Mouse (Mus musculus): ENCODE results near the gene Tmem52.
A peak's percentile ranks its signal among the peaks of the same experiment; 100 is the strongest.
"Not testable (repeated sequence)": the region's sequence is repeated elsewhere in the genome, so short reads cannot be mapped to it uniquely, and the experiment has no call there.

Tmem52 gene

DNA sequence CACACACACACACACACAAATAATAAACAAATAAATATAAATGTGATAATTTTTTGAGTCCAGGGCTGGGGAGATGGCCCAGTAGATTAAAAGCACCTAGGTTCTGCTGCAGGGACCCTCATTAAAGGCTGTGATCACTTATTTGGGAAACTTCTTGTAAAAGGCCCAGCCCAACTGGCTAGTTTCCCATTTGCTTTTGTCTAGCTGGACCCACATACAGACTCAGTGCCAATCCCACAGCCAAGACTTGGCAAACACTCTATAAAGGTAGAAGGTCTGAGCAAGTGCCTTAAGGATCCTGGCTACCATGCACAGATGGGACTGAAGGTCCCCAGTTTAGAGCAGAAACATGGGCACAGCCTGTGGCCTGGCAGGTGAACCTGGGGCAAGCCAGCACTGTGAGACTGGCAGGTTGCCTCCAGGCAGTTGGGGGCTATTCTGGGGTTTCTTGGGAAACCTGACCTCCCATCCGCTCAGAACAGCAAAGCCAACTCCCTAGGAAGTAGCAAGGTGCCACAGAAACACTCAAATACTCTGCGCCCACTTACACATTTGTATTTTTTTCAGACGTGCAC, 3.9 kb downstream of the Tmem52 start:
- DNase-seq (ENCODE audit: low spot score in 2 of 2) = no peak

GRCm38 (mm10) chr4:155473319-155473718, 4.4 kb downstream of the Tmem52 start:
- DNase-seq (ENCODE audit: low spot score in 2 of 2) = peak in 1 of 2 experiments; percentile 57

DNA sequence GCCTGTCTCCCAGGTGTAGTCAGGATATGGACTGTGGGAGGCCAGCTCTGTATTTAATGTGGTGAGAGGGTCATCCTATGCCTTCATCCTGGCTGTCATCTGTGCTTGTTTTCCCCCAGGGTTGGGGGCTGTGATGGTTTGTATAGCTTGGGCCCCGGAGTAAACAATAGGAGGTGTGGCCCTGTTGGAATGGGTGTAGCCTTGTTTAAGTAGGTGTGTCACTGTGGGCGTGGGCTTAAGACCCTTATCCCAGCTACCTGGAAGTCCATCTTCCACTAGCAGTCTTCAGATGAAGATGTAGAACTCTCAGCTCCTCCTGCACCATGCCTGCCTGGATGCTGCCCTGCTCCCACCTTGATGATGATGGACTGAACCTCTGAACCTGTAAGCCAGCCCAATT, 4.9 kb downstream of the Tmem52 start:
- not testable (repeated sequence) for DNase-seq (ENCODE audit: low spot score in 2 of 2)

GRCm38 (mm10) chr4:155481381-155482124, 12.6 kb downstream of the Tmem52 start:
- peak; percentile 72 to 86 for DNase-seq (ENCODE audit: low spot score in 2 of 2)

- DNase-seq (ENCODE audit: low spot score in 2 of 2) = no peak
These were observed 13.2 kb downstream of the Tmem52 start for GRCm38 (mm10) chr4:155482125-155482480.

DNA sequence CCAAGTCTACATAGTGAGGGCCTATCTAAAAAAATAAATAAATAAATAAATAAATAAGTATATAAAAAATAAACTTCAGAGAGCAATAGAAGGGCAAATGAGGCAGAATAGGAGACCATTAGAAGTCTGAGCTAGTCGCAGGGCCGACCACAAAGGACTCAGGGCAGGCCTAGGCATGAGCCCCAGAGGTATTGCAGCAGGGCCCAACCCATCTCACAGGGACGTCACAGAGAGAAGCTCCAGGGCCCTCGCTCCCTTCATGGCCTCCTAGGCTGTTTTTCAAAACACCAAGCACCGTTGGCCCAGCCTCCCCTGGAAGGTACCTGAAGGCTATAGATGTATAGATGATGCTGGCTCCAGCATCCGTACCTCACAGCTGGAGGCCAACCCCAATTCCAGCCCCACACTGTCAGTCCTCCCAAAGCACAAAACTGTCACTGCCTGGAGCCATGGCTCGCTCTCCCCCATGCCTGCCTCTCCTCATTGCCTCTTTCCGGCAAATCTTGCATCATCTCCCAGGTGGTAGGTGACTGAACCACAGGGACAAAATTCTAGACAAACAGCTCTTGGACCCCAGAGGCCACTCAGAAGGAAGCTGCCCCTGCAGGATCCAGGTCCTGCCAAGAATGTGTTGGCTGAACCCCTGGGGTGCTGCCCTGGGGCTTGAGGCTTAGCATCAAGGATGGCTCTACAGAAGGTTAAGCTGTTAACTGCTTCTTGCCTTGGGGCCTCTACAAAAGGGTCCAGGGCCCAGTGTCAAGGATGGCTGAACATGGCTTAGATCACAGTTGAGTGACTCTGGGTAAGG, 14.0 kb downstream of the Tmem52 start:
- DNase-seq (ENCODE audit: low spot score in 2 of 2) = no peak

GRCm38 (mm10) chr4:155485521-155485920, 16.6 kb downstream of the Tmem52 start:
- DNase-seq (ENCODE audit: low spot score in 2 of 2) = no peak

- DNase-seq (ENCODE audit: low spot score in 2 of 2) = no peak
These were observed 18.8 kb downstream of the Tmem52 start for GRCm38 (mm10) chr4:155487746-155488145.

DNA sequence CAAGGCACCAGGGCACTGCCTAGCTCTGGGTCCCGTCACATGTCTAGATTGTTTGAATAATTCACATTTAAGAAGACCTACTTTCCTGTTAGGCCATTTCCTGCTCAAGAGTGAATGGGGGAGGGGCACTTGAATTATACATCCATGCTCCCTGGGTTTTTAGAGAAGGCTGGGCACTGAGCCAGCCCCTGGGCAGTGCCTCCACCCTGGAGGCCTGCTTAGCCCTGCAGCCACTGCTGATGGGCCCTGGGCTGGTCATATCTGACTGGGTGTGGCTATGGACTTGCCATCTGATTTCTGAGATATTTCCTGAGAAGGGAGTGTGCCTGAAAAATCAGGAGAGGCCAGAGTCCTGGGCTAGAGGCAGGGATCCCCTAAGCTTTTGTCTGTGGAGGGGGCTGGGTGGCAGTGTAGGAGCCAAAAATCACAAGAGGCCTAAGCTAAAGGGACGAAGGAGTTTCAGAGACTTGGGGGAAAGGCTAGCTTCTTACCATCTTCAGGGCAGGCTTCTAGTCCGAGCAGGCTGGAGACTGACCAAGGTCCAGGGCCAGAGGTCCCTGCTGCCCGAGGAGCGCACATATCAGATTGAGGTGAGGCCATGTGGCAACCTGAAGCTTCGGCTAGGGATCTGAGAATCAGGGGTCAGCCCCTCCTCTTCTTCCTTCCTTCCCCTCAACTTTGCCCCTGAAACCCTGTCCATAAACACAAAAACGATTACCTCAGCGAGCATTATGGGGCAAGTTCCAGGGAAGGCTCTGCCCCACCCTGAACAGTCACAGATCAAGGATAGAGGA, 19.5 kb downstream of the Tmem52 start:
- DNase-seq (ENCODE audit: low spot score in 2 of 2) = peak in 1 of 2 experiments; percentile 76

GRCm38 (mm10) chr4:155489101-155489970, 20.4 kb downstream of the Tmem52 start:
- no peak for DNase-seq (ENCODE audit: low spot score in 2 of 2)

DNA sequence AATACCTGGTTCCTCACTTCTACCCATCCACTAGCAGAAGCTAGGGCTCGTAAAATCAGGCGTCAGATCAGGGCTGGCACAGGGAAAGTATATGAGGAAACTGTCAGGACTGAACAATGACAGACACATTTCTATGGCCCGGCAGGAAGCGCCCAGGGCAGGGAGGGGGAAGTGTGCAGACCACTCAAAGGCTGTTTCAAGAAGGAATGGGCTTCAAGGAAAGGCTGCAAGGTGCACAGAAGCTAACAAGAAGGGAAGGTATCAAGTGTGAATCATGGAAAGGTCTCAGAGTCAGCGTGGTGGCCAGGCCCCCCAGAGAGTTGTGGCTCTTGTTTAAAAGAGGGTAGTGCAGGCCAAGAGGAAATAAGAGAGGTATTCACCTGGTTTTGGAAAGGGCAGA, 21.5 kb downstream of the Tmem52 start:
- DNase-seq (ENCODE audit: low spot score in 2 of 2) = no peak

DNA sequence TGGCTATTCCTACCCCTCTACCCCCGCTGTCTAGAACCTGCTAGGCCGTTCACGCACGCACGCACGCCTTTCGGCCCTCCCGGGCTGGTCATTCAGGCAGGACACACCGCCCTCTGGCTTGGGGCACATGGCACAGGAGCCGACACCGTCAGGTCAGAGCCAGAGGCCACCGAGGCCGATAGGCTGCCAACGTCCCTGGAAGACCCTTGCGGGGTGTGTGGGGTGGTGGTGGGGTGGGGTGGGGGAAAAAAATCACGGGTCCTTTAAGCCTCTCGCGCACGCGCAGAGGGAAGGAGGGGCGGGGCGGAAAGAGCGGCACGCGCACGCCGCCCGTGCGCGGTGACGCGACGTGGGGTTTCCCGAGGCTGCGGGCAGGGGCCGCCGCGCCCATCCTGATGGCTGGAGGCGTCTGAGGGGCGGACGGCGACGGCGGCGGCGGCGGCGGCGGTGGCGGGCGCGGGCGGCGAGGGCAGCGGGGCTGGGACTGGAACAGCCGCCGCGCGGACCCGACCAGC, 22.1 kb downstream of the Tmem52 start, which contains the start of gene Gnb1:
Gene Gnb1, plus strand, starts transcription at position 372 of the 515 bp plus-strand sequence.
- peak; percentile 91 to 97 for DNase-seq (ENCODE audit: low spot score in 2 of 2)

DNA sequence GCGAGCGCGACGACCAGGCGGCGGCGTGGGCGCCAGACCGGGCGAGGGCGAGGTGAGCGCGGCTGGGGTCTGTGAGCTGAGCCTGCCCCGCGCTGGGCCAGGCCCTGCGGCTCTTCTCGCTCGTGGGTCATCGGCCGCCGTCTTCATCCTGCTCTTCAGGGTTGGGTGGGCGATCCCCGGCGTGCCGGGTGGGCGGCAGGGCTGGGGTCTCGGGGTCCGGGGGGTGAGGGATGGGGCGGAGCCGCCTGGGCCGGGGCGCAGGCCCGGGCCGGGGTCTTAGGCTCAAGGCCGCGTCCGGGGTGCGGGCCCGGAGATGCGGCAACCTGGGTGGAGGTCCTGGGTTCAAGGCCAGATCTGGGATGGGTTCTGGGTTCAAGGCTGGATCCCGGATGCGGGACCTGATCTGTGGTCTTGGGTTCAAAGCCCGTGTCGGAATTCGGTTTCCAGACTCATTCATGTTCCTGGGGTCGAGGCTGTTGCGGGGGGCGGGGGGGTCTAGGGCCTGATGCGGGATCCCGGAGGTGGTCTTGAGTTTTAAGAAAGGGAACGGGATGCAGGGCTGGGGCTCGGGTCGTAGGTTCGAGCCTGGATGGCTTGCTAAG, 22.7 kb downstream of the Tmem52 start:
- DNase-seq (ENCODE audit: low spot score in 2 of 2) = no peak

DNA sequence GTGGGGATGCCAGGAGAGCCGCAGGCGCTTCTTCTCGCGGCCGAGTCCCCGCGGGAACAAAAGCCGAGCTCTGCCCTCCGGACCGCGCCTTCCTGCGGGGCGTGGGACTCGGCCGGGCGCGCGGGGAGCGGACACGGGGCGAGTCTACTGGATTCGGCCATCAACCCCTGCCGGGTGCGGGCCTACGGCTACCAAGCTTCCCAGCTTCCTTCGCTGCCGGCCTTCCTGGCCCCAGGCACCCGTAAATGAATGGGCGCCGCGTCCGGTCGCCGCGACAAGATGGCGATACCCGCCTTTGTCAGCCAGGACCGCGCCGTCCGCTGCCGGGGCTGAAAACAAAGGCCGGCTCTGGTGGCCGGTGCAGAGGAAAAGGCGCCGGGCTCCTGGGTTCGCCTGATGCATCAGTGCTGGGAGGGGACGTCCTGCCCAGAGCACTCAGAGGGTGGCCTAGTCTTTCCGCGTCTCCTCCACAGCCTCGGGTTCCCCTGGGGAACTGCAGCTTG, 23.3 kb downstream of the Tmem52 start:
- DNase-seq (ENCODE audit: low spot score in 2 of 2) = peak in 1 of 2 experiments; percentile 38

- DNase-seq (ENCODE audit: low spot score in 2 of 2) = no peak
These were observed 26.0 kb downstream of the Tmem52 start for GRCm38 (mm10) chr4:155494891-155495290.

DNA sequence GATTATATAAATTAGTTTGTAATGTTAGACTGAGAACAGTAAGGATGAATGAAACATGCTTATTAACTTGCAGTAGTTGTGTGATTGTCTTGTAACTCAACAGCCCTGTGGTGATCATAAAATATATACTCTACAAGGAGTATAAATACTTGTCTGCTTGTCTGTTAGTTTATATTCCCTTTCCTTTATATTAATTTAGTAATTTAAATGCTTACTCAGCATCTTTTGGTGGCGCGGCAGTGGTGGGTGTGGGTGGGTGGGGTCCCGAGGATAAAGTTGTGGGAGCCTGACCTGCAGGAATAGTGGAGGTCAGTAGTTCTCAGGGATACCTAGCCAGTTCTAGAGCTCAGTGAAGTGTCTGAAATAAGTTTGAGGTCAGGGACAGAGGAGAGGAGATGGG, 29.0 kb downstream of the Tmem52 start:
- no peak for DNase-seq (ENCODE audit: low spot score in 2 of 2)

DNA sequence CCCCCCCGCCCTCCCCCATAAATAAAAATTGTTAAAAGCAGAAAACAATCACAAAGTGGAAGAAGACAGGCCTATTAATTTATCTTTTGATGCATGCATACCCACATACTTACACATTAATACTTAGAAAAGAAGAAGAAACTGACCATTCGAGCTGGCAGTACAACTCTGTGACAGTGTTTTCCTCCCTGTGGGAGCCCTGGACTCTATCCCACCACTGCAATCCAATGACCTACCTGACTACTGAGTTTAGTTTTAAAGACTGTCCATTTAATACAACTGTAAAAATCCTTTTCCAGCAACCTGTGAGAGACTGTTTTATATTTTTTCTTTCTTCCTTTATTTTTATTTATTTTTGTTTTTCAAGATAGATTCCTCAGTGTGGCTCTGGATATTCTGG, 32.2 kb downstream of the Tmem52 start:
- no peak for DNase-seq (ENCODE audit: low spot score in 2 of 2)

GRCm38 (mm10) chr4:155505067-155505466, 36.2 kb downstream of the Tmem52 start:
- DNase-seq (ENCODE audit: low spot score in 2 of 2) = no peak

DNA sequence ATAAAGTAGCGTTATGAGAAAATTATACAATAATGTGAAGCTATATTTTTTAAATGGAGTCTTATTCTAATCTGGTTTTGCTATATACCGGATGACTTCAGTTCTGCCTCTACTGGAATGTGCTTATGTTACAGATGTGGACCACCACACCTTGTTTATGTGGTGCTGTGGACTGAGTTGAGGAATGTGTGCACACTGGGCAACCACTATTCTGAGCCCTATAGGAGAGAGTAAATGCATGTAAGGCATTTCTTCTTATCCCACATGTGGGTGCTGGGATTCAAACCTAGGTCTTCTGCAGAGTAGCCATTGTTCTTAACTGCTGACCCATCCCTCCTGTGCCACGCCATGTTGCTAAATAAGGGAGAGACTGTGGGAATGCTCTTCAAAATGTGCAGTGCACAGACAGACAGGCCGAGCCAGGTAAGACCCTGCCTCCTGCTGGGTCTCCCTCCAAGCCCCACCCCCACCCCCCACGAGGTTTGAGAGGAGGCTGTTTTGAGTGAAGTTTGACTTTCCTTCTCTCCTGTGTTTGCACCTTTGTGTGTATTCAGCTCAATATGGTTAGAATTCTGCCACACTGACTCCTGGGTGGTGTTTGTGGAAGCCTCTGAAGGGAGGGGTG, 36.9 kb downstream of the Tmem52 start:
- DNase-seq (ENCODE audit: low spot score in 2 of 2) = no peak

DNA sequence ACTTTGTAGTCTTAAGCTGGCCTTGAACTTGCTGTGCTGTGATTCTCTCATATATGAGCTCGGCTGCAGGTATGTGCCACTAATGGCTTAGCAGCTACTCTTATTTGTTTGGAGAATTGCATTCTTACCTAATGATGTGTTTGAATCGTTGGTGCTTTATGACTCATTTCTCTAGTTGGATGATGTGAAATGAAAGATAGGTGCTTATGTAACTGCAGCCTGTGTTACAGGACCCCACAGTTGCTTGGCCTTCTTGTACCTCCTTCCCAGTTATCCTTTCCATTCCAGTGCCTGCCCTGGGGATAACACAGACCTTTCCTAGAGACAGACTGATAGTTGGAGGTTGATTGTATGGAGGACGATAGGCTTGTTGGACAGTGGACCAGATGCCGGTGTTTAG, 39.7 kb downstream of the Tmem52 start:
- DNase-seq (ENCODE audit: low spot score in 2 of 2) = no peak
